Mouse (Mus musculus) left cerebral cortex, adult 8-10 months (tissue): Measurements from ENCODE around the gene Tyk2. TPM values are rescaled to one million over a fixed set of nuclear protein-coding genes. Genes with fewer than 3 reads are reported as not detected.

Source experiments
- DNase-seq, 2 experiments: peaks; one replicate each; pipeline ENCODE4 v3.0.0; 2022; ENCODE audit warnings: low spot score in 2 of 2
- total RNA-seq, 4 experiments: library from RNA; stranded (reverse); gene quantifications; 2 replicates each; pipeline ENCODE4 v1.2.4; 2022

Tyk2 gene
- total RNA-seq, 4 experiments from 2014 or later, result 11.1 to 14.5 (median 13.3) TPM

DNA sequence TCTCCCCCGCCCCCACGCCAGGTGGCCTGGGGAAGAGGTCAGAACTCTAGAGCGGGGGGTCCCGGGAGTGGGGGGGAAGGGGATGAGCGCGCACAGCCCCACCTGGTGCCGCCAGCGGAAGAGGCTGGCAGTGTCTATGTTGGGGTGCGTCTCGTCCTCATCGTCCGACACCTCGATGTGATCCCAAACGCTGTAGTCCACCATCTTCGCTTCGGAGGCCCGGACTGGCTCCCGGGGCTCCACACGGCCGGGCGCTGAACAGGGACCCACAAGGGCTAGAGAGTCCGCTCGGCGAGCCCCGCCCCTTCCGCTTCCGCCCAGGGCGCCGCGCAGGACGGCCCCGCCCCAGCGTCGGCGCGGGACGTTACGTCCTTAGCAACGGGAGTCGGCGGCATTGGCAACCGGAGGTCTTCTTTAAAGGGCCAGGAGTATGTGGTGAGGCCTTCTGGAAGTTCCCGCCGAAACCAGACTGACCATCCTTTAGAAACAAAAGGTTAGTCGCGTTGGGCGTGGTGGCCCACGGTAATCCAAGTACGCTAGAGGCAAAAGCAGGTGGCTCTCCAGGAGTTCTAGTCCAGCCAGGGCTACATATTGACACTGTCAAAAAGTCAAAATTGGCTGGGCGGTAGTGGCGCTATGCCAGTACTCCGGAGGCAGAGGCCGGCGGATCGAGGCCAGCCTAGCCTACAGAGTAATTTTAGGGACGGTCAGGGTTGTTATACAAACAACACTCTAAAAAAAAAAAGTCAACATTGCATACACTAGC lies 18.8 kb upstream of the Tyk2 start, which contains the start of gene Cdc37:
TSS of gene Cdc37 (minus strand) at position 329 of the 766 bp plus-strand sequence.
- DNase-seq, result peak; percentile 83 to 91

DNA sequence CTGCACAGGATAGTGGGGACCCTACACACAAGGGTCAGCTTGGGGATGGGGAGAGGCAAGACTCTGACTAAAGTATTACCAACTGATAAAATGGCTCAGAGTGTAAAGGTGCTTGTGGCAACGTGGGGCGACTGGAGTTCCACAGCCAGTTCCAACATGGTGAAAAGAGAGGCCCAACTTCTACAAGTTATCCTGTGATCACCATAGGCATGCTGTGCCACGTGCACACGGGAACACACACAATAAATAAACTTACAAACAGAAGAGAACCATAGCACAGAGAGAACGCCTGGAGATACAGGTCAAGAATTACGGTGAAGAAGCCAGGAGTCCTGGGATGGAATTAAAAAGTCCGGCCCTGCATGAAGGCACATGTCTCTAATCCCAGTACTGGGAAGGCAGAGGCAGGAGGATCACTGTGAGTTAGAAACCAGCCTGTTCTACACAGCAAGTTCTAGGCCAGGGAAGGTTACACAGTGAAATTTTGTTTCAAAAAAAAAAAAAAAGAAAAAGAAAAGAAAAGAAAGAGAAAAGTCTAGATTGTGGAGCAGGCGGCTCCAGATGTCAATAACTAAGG lies 18.1 kb upstream of the Tyk2 start:
- no peak for DNase-seq

DNA sequence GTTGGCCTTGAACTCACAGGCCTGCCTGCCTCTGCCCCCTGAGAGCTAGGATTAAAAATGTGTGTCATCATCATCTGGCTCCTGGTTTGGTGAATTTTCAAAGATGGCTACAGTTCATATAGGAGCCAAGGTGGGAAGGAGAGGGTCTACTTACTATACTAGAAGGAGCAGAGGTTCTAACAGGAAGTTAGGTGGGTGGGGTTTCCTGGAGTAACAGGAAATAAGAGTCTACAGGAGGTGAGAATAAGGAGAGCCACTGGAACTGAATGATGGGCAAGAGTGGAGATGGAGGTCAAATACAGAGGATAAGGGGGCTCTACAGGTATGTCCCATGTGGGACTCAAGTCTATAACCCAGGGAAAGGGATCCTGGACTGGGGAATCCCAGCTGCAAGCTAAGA lies 17.4 kb upstream of the Tyk2 start:
- DNase-seq, result no peak

DNA sequence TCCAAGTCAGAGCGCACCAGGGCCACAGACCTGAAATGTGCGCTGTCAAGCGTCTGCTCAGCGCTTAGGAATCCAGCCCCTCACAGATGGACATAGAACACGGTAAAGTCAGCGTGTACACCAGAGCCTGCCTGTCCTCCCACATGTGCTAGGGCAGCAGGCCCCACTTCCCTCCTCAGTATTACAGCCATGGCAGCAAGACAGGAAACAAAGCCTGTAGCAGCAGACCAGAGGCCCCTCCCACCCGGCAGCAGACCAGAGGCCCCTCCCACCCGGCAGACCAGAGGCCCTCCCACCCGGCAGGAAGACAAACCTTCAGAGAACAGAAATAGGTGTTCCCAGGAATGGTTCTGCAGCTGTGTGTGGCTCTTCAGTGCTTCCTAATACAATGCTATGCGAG lies 15.7 kb upstream of the Tyk2 start:
- DNase-seq, result no peak

DNA sequence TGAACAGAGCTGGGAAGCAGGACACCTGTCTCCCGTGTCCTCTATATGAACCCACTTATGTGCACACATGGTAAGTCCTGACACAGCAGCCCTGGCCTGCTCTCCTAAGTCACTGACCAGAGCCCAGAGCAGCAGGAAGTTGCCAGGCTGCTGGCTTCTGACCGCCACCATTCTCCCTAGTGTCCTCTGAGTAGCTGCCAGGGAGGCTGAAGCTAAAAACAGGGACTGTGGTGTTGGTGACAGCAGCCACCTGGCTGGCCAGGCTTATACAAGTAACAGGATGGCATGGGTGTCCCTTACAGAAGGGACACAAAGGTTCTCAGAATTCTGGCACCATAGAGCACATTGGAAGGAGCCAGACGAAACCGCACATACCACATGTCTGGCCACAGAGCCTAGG lies 14.4 kb upstream of the Tyk2 start:
- no peak for DNase-seq

DNA sequence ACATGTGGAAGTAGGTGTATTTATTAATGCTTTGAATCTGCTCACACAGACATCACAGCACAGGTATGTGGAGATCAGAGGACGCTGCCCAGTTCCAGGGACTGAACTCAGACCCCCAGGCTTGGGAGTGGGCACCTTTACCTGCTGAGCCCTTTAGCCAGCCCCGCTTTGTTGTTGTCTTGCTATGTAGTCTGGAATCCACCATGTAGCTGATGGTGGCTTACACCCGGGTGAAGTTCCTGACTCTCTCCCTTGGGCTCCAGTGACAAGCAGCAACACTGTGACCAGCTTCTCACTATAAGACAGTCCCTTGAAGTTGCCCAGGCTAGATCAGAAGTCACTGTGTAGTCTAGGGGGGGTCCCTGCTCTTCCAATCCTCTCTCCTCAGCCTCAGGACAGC lies 13.3 kb upstream of the Tyk2 start:
- no peak for DNase-seq

DNA sequence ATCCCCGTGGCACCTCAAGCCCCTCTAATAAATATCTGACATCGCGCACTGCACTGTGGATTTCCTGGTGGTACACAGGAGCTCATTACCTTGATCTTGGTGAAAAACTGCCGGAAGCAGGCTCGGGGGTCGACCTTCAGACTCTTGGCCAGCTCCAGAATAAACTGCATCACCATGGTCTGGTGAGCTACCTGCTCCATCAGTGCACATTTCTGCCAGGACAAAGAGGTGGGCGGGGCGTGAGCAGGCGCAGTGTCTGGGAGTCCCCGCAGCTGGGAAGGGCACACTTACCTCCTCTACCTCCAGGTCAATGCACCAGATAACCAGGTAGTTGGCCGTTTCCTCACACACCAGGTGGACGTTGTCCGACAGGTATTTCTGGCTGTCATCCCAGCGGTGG lies 10.9 kb upstream of the Tyk2 start:
- no peak for DNase-seq

DNA sequence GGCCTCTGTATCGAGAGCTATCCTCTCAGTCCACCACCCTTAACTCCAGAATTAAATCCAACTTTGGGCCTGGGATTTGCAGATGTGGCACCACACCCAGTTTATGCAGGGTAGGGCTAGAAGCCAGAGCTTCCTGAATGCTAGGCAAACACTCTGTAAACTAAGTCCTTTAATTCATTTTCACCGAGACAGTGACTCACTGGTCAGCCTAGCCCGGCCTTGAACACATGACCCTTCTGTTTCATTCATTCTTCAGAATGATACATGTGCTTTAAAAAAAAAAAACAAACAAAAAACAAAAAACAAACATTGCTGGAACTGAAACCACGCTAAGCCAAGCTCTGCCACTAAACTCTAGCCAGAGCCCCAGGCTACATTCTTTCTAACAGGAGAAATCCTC lies 7.3 kb upstream of the Tyk2 start:
- DNase-seq, result no peak

DNA sequence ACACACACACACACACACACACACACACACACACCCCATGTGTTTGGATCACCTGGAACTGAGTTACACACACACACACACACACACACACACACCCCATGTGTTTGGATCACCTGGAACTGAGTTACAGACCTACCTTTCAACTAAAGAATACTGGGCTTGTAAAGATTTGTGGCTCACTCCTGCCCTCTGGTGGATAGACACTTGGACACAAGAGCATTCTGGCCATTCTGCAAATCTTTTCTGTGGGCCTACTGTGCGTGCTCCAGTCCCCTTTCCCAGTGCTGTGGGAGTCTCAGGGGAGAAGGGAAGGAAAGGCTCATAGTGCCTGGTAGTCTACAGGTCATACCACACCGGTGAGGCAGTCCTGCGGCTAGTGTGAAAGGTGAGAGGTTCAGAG lies 6.2 kb upstream of the Tyk2 start:
- DNase-seq, result peak in 1 of 2 experiments; percentile 22

DNA sequence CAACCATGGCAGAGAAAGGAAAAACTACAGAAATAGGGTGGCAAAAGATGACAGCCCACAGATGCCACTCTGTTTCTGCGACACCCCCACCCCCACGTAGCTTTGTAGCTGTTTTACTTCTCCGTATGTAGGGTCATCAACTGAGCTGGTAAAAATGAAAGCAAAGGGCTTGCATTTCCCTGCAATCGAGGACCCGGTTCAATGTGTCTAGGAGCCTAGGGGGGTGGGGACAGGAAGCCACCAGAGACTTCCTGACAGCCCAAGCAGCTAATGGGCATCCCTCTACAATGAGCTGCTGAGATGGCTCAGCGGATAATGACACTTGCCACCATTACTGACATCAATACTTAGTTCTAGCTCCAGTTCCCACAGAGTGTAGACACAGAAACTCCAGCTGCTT lies 5.4 kb upstream of the Tyk2 start:
- no peak for DNase-seq

DNA sequence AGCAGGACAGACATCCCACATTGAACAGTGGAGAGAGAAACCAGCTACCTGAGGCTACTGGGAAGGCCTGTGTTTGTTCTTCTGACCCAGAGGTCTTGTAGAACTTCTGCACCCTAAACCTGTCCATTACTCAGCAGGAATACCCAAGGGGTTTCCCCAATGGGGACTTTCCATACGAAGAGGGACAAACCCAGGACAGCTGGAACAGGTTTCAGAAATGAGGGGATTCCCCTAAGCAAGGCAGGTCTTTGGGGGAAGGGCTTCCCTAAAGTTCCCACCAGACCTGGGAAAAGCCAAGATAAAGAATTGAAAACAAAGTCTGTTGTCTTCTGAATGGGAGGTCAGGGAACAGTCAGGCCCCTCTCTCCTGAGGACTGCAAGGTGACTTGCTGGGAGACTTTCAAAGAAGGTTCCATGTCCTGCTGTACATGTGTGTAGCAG lies 4.9 kb upstream of the Tyk2 start:
- no peak for DNase-seq

DNA sequence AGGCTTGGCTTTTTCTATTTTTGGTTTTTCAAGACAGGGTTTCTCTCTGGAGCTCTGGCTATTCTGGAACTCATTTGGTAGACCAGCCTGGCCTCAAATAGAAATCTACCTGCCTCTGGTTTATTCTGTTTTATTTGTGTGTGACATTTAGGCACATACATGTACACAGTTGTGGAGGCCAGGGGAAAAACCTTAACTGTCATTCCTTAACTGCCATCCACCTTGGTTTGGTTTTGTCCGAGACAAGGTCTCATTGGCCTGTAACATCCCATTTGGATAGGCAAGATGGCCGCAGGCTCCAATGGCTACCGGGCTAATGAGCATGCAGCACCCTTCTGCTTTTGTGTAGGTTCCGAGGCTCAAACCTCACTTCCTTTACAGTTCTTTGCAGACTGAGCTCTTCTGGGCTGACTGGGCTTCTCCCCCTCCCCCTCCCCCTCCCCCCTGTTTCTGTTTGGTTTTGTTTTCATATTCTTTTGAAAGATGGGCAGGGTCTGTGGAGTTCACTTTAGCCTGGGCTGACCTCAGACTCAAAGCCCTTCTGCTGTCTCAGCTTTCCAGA lies 4.4 kb upstream of the Tyk2 start:
- DNase-seq, result no peak

DNA sequence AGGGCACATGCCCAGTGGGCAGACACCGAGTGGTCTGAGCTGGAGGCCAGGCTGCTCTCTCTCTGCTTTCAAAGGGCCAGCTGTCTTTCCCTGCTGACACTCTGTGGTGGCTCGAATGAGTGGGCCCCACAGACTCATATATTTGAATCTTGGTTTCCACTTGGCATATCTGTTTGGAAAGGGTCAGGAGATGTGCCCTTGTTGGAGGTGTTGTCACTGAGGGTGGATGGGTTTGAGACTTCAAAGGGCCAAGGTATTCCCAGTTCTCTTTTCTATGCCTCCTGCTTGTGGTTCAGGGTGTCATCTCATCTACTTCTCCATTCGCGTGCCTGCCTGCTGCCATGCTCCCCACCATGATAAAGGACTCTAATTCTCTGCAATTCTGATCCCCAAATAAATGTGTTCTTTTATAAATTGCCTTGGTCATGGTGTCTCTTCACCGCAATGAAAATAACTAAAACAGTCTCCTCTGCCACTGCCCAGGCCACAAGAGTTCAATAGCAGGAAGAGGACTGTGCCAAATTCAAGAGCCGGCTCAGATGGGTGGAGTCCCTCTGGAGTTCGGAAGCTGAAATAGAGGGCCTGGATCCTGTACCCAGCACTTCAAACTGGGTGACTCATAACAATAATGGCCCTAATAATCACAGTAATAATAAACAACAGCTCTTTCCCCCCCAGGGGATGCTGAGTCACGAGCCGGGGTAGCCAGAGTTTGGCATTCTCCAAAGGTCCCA lies 3.7 kb upstream of the Tyk2 start:
- DNase-seq, result no peak

DNA sequence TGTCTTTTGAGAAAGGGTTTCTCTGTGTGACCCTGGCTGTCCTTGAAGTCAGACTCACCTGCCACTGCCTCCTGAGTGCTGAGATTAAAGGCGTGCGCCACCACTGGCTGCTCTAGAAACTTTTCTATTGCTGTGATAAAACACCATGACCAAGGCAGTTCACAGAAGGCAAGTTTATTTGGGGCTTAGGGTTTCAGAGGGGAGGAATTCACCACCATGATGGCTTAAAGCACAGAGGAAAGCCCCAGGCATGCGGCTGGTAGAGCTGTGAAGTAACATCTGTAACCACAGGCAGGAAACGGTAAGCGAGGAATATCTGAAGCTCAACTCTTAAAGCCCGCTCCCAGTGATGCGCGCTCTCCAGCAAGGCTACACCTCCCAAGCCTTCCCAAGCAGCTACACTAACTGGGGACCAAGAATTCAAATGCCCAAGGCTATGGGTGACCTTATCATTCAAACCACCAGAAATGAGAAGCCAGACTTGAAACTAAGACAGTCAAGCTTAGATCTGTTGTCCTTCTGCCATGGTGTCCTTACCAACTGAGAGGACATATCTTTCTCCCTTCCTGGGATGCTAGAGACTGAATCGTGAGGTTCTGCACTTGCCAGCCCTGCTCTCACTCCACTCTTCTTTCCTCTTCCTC lies 2.1 kb upstream of the Tyk2 start:
- no peak for DNase-seq

DNA sequence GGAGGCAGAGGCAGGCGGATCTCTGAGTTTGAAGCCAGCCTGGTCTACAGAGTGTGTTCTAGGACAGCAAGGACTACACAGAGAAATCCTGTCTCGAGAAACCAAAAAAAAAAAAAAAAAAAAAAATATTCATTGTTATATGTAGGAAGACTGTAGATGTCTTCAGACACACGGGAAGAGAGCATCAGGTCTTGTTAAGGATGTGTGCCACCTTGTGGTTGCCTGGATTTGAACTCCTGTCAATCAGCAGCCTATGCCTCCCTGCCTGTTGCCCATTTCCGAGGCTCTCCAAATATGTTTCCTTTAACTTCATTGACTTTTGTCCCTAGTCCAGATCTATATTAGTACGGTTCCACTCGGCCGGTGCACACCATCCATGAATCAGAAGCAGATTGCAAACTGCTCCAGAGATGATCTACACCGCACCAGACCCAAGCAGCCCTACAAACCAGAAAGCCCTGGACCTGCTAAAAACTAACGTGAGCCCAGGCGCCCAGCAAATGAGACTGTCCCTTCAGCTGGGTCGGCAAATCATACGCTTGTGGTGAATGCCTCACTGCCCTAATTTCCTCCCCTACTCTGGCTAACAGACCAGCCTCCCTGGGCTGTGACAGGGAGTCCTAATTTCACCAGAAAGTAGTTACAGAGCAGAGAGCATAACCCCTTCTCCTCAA lies 1.2 kb upstream of the Tyk2 start:
- no peak for DNase-seq

DNA sequence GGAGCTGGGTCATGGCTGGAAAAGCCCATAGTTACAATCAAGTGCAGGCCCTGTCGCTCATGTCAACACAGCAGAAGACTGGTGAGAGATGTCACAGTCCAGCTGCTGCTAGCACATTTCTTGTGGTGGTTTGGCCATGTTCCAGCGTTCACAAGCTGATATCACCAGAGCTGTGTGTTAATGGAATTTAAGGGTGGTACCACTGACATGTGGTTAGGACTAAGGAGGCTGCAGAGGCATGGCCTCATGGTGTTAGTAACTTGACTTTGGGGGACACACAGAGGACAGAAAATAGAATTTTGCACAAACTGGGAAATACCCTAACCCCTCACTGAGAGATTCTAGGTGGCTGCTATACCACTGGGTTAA lies 4.8 kb downstream of the Tyk2 start:
- no peak for DNase-seq

DNA sequence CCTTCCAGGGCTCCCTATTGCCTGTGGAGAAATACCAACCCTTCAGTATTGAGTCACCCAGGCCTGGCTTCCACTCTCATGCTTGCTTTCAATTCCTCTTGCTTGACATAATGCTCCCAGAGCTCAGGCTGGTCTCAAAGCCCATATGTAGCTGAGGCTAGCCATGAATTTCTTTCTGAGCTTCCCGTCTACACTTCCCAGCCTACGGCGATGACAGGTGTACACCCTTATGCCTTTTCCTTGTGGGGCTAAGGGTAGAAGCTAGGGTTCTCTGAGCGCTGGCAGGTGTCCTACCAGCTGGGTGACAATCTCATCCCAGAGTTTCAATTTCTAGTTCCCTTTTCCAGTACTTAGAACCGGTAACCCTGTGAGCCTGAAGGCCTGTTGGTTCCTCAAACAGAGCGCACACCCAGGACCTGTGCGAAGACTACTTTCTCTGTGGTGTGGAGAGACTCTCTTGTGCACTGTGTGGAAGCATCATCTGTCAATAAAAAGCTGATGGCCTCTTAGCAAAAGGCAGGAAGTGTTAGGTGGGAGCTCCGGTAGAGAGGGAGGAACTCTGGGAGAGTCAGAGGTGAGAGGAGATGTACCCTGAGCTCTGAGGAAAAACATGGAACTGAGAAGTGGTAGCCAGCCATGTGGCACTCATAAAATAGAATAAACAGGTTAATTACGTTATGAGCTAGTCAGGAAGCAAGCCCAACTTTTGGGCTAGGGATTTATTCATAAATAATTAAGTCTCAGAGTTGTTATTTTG lies 5.4 kb downstream of the Tyk2 start:
- DNase-seq, result no peak

DNA sequence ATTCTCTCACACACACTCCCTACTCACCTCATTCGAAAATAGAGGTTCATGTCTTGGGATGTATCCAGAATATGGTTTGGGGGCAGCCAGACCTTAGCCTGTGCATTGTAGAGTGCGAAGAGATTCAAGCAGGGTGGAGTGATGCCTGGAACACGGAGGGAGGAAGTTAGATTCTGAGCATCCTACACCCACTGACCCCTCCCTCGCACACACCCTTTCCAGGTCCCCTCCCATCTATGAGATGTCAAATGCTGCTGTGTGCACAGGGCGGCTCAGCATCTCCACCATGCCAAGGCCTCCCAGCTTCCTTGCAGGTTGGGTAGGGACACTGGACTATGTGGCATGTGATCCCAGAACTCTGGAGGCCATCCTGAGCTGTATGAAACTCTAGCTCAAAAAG lies 6.2 kb downstream of the Tyk2 start:
- no peak for DNase-seq

DNA sequence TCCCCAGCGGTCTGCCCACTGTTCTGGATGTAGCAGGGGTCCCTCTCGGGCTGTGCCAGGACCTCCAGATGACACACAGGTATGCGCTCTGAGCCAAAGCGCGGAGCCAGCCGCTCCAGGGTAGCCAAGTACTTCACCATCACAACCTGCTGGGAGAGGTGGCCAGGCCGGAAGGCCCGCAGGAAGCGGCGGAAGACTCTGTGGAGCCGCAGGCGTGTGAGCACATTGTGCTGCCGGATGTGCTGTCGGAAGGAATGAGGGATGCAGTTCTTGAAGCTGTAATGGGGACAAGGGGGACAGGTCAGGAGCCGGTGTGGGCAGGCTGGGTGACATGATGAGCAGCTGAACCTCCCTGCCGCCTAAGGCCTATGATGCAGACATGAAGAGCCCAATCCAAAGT lies 9.6 kb downstream of the Tyk2 start:
- DNase-seq, result no peak

DNA sequence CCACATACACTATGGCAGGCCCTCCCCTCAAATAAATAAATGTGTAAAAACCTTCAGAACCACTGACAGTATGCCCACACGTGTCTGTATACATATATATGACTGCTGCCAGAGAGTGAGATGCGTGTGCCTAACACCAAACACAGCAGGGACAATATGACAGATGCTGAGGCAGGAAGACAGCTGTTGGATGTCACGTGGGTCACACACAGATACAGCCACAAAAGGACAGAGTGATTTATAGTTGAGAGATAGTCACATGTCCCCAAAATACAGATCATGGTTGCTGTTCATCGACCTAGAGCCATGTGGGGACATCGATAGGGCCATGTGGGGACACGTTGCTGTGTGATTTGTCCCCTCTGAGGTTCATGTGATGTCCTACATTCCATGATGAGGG lies 14.0 kb downstream of the Tyk2 start:
- no peak for DNase-seq

DNA sequence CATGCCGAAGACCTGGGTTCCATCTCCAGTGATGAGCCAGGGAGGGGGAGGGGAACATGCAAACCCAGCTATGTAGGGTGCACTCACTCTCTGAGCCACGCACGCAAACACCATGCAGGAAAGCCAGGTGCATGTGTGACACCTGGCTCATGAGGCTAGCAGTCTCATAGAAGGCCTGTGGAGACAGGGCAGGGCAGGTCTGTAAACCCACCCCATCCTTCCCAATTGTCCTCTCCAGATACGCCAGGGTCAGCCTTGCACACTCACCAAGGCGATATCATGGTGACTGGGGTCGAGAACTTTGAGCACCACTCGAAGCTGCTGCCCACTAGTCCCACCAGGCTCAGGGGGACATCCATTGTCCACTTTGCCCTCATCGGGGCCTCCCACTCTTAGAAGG lies 15.9 kb downstream of the Tyk2 start:
- DNase-seq, result no peak
